Mouse (Mus musculus): Measurements from ENCODE around the gene Fam208a. TPM values are rescaled to one million over a fixed set of nuclear protein-coding genes. Genes with fewer than 3 reads are reported as not detected.

Gene Fam208a
- polyA plus RNA-seq, 1 experiment from 2014 or later, result 11.7 TPM

DNA sequence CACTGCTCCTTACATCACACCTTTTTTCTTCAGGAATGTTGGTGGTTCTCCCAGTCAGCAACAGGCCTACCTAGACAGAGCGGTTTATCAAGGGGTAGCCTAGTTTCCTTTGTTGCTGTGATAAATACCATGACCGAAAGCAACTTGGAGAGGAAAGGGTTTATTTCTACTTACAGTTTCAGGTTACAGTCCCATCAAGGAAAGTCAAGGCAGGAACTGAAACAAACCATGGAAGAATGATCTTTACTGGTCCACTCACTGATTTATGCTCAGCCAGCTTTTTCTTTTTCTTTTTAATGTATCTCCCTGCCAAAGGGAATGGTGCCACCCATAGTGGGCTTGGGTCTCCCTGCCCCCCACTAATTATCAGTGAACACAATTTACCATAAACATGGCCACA, 22.7 kb upstream of the Fam208a start:
- Histone ChIP-seq H3K9ac (ENCODE audit: low read length) (no peak overlapping the region), H3K36me3 (ENCODE audit: control insufficient read depth, insufficient read depth, low read length) (no peaks in the 10 kb centered on the region; the same call in 1 of the 2 replicates), H3K4me1 (ENCODE audit: control insufficient read depth, insufficient read depth, low read length) (no peaks in the 10 kb centered on the region), H3K9me3 (ENCODE audit: control insufficient read depth, low read length) (no peaks in the 10 kb centered on the region), H3K4me2 (ENCODE audit: low read depth, severe bottlenecking) (no peak overlapping the region), H3K4me3 (ENCODE audit: low read depth, low read length) (no peak overlapping the region), H3K27ac (replicated peaks; ENCODE audit: low read depth, low read length) (no peak overlapping the region), H3K27me3 (ENCODE audit: control insufficient read depth, insufficient read depth, low read length) (no peaks in the 10 kb centered on the region)
- no peak for DNase-seq (ENCODE audit: low spot score)
- 92% methylated on average over 2 of the region's 2 CpGs for WGBS
- ATAC-seq (ENCODE audit: insufficient number of reproducible peaks, low FRiP score, low TSS enrichment, low read depth), result no peak

DNA sequence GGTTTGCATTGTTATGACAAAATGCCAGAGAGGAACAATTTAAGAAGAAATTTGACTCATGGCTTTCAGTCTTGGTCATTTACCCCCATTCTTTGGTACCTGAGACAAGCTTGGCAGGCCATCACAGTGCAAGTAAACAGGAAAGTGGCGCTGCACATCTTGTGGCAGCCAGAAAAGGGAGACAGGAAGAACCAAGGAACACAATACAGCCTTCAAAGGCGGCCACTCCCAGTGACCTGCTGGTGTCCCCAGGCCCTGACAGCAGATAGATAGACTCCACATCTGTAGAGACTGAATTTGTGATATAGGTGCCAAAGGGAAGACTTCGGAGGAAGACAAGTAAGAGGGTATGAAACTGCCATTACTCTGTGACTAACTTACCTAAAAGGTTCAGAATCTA, 20.4 kb upstream of the Fam208a start:
- DNase-seq (ENCODE audit: low spot score) (no peak), ATAC-seq (ENCODE audit: insufficient number of reproducible peaks, low FRiP score, low TSS enrichment, low read depth) (no peak)
- Histone ChIP-seq H3K9ac (ENCODE audit: low read length) (no peak overlapping the region), H3K27ac (replicated peaks; ENCODE audit: low read depth, low read length) (no peak overlapping the region), H3K4me1 (ENCODE audit: control insufficient read depth, insufficient read depth, low read length) (no peaks in the 10 kb centered on the region), H3K4me3 (ENCODE audit: low read depth, low read length) (no peak overlapping the region), H3K36me3 (ENCODE audit: control insufficient read depth, insufficient read depth, low read length) (no peaks in the 10 kb centered on the region), H3K9me3 (ENCODE audit: control insufficient read depth, low read length) (no peaks in the 10 kb centered on the region), H3K4me2 (ENCODE audit: low read depth, severe bottlenecking) (no peak overlapping the region), H3K27me3 (ENCODE audit: control insufficient read depth, insufficient read depth, low read length) (no peaks in the 10 kb centered on the region)
- WGBS, result 88% methylated on average over 3 of the region's 3 CpGs

DNA sequence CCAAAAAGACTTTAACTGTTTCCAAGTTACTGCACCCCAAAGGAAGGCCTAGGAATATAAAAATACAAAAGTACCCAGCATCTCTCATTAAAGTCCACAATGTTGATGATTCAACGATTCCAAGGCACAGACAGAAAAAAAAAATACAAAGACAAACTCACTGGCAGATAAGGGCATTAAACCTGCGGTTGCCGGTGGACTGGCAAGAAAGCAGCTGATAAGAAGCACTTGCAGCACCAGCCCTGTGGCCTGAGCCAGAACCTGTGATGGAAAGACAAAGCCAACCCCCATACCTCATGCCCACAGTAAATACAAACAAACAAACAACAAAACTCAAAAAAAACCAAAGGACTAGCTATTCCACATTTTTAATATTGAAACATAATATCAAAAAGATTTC, 19.0 kb upstream of the Fam208a start:
- Histone ChIP-seq H3K4me2 (ENCODE audit: low read depth, severe bottlenecking) (no peak overlapping the region), H3K4me3 (ENCODE audit: low read depth, low read length) (no peak overlapping the region), H3K9me3 (ENCODE audit: control insufficient read depth, low read length) (no peaks in the 10 kb centered on the region), H3K27me3 (ENCODE audit: control insufficient read depth, insufficient read depth, low read length) (no peaks in the 10 kb centered on the region), H3K36me3 (ENCODE audit: control insufficient read depth, insufficient read depth, low read length) (no peaks in the 10 kb centered on the region), H3K27ac (replicated peaks; ENCODE audit: low read depth, low read length) (no peak overlapping the region), H3K4me1 (ENCODE audit: control insufficient read depth, insufficient read depth, low read length) (no peaks in the 10 kb centered on the region), H3K9ac (ENCODE audit: low read length) (no peak overlapping the region)
- DNase-seq (ENCODE audit: low spot score) (no peak), ATAC-seq (ENCODE audit: insufficient number of reproducible peaks, low FRiP score, low TSS enrichment, low read depth) (no peak)
- WGBS, result 86% methylated on average over 3 of the region's 3 CpGs

DNA sequence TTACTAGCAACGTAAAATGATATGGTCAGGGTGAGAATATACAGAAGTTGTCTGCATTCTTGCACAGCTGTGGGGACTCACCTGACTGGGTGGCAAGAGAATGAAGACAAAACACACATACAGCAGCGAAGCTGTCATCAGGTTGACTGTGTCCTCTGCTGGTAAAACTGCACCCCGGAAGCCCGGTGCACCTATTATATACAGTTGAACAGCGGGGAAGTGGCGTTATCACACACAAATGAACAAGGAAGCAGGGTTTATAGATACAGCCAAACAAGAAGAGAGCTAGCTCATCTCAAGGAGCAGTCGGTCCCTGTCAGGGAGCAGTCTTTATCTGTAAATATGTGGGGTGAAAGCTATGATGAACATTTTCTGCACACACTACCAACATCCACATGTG, 17.1 kb upstream of the Fam208a start:
- H3K9me3 ChIP-seq (ENCODE audit: control insufficient read depth, low read length), result no peaks in the 10 kb centered on the region
- no peaks in the 10 kb centered on the region for H3K4me1 ChIP-seq (ENCODE audit: control insufficient read depth, insufficient read depth, low read length)
- H3K4me3 ChIP-seq (ENCODE audit: low read depth, low read length), result no peak overlapping the region
- DNase-seq (ENCODE audit: low spot score) (no peak), ATAC-seq (ENCODE audit: insufficient number of reproducible peaks, low FRiP score, low TSS enrichment, low read depth) (no peak)
- H3K9ac ChIP-seq (ENCODE audit: low read length), result no peak overlapping the region
- no peaks in the 10 kb centered on the region for H3K36me3 ChIP-seq (ENCODE audit: control insufficient read depth, insufficient read depth, low read length)
- no peak overlapping the region for H3K4me2 ChIP-seq (ENCODE audit: low read depth, severe bottlenecking)
- H3K27ac ChIP-seq (replicated peaks; ENCODE audit: low read depth, low read length), result no peak overlapping the region
- WGBS, result 91% methylated on average over 7 of the region's 7 CpGs
- no peaks in the 10 kb centered on the region for H3K27me3 ChIP-seq (ENCODE audit: control insufficient read depth, insufficient read depth, low read length)

DNA sequence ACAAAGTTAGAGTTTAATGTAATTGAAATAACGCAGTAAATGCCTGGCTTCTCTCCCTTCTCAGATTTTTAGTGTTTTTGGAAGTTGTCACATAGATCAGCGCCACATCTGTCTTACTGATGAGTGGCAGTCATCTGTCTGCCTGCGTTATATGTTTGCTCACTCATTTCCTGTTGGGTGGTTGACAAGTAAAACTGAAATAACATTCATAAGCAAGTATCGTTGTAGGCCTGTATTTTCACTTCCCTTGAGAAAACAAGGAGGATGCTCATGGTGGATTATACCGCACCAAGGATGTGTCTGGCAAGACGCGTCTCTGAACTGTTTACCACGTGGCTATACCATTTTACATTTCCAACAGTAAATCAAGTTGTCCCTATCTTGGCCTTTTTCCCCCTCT, 15.9 kb upstream of the Fam208a start:
- no peak overlapping the region for H3K4me3 ChIP-seq (ENCODE audit: low read depth, low read length)
- no peaks in the 10 kb centered on the region for H3K27me3 ChIP-seq (ENCODE audit: control insufficient read depth, insufficient read depth, low read length)
- no peak for ATAC-seq (ENCODE audit: insufficient number of reproducible peaks, low FRiP score, low TSS enrichment, low read depth)
- H3K9me3 ChIP-seq (ENCODE audit: control insufficient read depth, low read length), result no peaks in the 10 kb centered on the region
- DNase-seq (ENCODE audit: low spot score), result no peak
- H3K27ac ChIP-seq (replicated peaks; ENCODE audit: low read depth, low read length), result no peak overlapping the region
- no peak overlapping the region for H3K4me2 ChIP-seq (ENCODE audit: low read depth, severe bottlenecking)
- 89% methylated on average over 8 of the region's 8 CpGs for WGBS
- no peaks in the 10 kb centered on the region for H3K36me3 ChIP-seq (ENCODE audit: control insufficient read depth, insufficient read depth, low read length)
- no peak overlapping the region for H3K9ac ChIP-seq (ENCODE audit: low read length)
- no peaks in the 10 kb centered on the region for H3K4me1 ChIP-seq (ENCODE audit: control insufficient read depth, insufficient read depth, low read length)

DNA sequence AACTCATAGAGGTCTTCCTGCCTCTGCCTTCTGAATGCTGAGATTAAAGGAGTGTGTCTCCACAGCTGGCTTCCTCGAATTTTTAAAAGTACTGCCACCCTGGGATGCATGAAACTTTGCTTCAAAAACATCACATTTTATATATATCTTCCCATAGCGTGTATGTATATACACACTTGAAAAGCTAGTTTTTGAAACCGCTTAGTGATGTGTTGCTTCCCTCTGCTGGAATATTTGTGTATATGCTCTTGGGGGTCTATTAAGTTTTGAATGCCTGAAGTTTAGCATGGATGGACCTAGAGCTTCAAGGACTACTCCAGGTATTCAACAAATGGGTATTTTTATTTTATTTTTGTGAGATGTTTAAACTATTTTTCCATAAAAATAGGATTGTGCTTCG, 14.7 kb upstream of the Fam208a start:
- no peak overlapping the region for H3K4me2 ChIP-seq (ENCODE audit: low read depth, severe bottlenecking)
- DNase-seq (ENCODE audit: low spot score) (no peak), ATAC-seq (ENCODE audit: insufficient number of reproducible peaks, low FRiP score, low TSS enrichment, low read depth) (no peak)
- H3K9me3 ChIP-seq (ENCODE audit: control insufficient read depth, low read length), result no peaks in the 10 kb centered on the region
- H3K27me3 ChIP-seq (ENCODE audit: control insufficient read depth, insufficient read depth, low read length), result no peaks in the 10 kb centered on the region
- WGBS, result 58% methylated on average over 4 of the region's 4 CpGs
- H3K4me1 ChIP-seq (ENCODE audit: control insufficient read depth, insufficient read depth, low read length), result no peaks in the 10 kb centered on the region
- H3K4me3 ChIP-seq (ENCODE audit: low read depth, low read length), result no peak overlapping the region
- no peaks in the 10 kb centered on the region for H3K36me3 ChIP-seq (ENCODE audit: control insufficient read depth, insufficient read depth, low read length)
- H3K27ac ChIP-seq (replicated peaks; ENCODE audit: low read depth, low read length), result no peak overlapping the region
- no peak overlapping the region for H3K9ac ChIP-seq (ENCODE audit: low read length)

DNA sequence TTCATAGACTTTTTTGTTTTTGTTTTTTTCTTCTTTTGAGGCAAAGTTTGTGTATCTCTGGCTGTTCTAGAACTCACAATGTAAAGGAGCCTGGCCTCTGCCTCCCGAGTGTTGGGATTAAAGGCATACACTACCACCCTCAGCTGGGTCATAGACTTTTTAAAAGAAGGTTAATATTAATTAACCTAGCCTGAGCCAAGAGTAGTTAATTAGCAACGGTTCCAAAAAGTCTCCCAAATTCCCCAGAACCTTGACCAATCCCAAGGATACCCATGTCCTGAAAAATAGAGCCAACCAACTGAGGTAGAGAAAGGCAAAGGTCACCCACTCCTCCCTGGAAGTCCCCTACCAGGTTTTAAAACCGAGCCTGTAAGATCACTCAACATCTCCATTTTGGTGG, 7.8 kb upstream of the Fam208a start:
- Histone ChIP-seq H3K27ac (replicated peaks; ENCODE audit: low read depth, low read length) (no peak overlapping the region), H3K9ac (ENCODE audit: low read length) (no peak overlapping the region), H3K9me3 (ENCODE audit: control insufficient read depth, low read length) (no peaks in the 10 kb centered on the region), H3K4me1 (ENCODE audit: control insufficient read depth, insufficient read depth, low read length) (no peaks in the 10 kb centered on the region), H3K36me3 (ENCODE audit: control insufficient read depth, insufficient read depth, low read length) (no peaks in the 10 kb centered on the region), H3K4me2 (ENCODE audit: low read depth, severe bottlenecking) (no peak overlapping the region), H3K27me3 (ENCODE audit: control insufficient read depth, insufficient read depth, low read length) (no peaks in the 10 kb centered on the region), H3K4me3 (ENCODE audit: low read depth, low read length) (no peak overlapping the region)
- WGBS, result 76% methylated on average over 3 of the region's 3 CpGs
- ATAC-seq (ENCODE audit: insufficient number of reproducible peaks, low FRiP score, low TSS enrichment, low read depth) (no peak), DNase-seq (ENCODE audit: low spot score) (no peak)

DNA sequence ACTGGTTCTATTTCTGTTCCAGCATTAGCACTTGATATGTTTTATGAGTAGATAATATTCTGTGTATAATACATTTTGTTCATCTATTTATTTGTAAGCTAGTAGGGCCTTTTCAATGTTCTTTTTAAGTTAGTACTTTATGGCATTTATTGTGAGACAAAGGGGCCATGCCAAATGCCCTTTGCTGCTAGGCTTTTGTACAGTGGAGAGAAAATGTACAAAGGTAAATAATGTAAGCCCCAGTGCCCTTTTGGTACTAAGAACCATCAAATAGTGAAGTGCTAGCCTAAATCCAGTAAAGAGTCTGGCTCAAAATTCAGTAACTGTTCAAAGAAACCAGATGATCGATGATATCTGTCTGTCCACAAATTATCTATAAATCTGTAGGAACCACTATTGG, 6.3 kb upstream of the Fam208a start:
- DNase-seq (ENCODE audit: low spot score) (no peak), ATAC-seq (ENCODE audit: insufficient number of reproducible peaks, low FRiP score, low TSS enrichment, low read depth) (no peak)
- Histone ChIP-seq H3K9me3 (ENCODE audit: control insufficient read depth, low read length) (no peaks in the 10 kb centered on the region), H3K36me3 (ENCODE audit: control insufficient read depth, insufficient read depth, low read length) (no peaks in the 10 kb centered on the region), H3K4me3 (ENCODE audit: low read depth, low read length) (no peak overlapping the region), H3K9ac (ENCODE audit: low read length) (no peak overlapping the region), H3K27ac (replicated peaks; ENCODE audit: low read depth, low read length) (no peak overlapping the region), H3K4me1 (ENCODE audit: control insufficient read depth, insufficient read depth, low read length) (no peaks in the 10 kb centered on the region), H3K27me3 (ENCODE audit: control insufficient read depth, insufficient read depth, low read length) (no peaks in the 10 kb centered on the region), H3K4me2 (ENCODE audit: low read depth, severe bottlenecking) (no peak overlapping the region)
- 92% methylated on average over 1 of the region's 1 CpGs for WGBS

DNA sequence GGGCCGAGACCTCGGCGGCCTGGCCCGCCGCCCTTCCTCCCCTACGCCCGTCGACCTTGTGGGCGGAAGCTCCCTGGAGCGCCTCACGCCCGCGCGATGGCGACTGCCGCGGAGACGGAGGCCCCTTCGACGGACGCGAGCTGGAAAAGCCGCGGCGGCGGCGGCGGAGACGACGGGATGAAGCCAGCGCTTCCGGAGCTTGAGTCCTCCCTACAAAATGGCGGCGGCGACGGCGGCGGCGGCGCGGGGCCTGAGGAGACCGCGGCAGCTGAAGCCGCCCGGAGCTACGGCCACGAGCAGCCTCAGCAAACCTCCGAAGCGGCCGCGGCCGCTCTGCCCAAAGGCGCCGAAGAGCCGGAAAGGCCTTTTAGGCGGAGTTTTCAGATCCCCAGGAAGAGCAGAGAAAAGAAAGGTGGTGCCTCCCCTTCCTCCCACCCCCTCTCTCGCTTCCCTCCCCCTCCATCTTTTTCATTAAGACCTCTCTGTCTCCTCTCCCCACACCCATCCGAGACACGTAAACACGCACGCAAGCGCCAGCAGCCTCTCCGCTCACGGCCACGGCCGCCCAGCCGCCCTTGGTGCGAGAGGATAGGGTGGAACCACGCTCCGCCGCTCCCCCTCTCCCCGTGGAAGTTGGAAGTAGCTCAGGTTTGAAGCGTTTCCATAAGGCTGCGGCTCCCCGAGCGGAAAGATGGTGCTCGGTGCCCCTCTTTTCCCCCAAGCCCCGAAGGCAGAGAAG, 508 bp downstream of the Fam208a start:
- ATAC-seq (ENCODE audit: insufficient number of reproducible peaks, low FRiP score, low TSS enrichment, low read depth) (peak; percentile 81), DNase-seq (ENCODE audit: low spot score) (peak; percentile 82)
- Histone ChIP-seq H3K27me3 (ENCODE audit: control insufficient read depth, insufficient read depth, low read length) (no peaks in the 10 kb centered on the region), H3K9ac (ENCODE audit: low read length) (peak overlapping the region; percentile 95), H3K4me2 (ENCODE audit: low read depth, severe bottlenecking) (peak overlapping the region; percentile 87), H3K9me3 (ENCODE audit: control insufficient read depth, low read length) (no peaks in the 10 kb centered on the region; the same call in 1 of the 2 replicates), H3K27ac (replicated peaks; ENCODE audit: low read depth, low read length) (peak overlapping the region; percentile 97), H3K4me1 (ENCODE audit: control insufficient read depth, insufficient read depth, low read length) (no peaks in the 10 kb centered on the region), H3K4me3 (ENCODE audit: low read depth, low read length) (peak overlapping the region; percentile 71), H3K36me3 (ENCODE audit: control insufficient read depth, insufficient read depth, low read length) (no peaks in the 10 kb centered on the region; the same call in 1 of the 2 replicates)
- under 1% methylated on average over 73 of the region's 78 CpGs for WGBS
